Mouse (Mus musculus): ENCODE measurements around the gene Rgs9bp. TPM values are rescaled to one million over a fixed set of nuclear protein-coding genes. Genes with fewer than 3 reads are reported as not detected.
A peak's percentile ranks its signal among the peaks of the same experiment; 100 is the strongest.

The Rgs9bp gene
- under 1 TPM; 0.03 to 0.06 TPM for total RNA-seq (2021)

DNA sequence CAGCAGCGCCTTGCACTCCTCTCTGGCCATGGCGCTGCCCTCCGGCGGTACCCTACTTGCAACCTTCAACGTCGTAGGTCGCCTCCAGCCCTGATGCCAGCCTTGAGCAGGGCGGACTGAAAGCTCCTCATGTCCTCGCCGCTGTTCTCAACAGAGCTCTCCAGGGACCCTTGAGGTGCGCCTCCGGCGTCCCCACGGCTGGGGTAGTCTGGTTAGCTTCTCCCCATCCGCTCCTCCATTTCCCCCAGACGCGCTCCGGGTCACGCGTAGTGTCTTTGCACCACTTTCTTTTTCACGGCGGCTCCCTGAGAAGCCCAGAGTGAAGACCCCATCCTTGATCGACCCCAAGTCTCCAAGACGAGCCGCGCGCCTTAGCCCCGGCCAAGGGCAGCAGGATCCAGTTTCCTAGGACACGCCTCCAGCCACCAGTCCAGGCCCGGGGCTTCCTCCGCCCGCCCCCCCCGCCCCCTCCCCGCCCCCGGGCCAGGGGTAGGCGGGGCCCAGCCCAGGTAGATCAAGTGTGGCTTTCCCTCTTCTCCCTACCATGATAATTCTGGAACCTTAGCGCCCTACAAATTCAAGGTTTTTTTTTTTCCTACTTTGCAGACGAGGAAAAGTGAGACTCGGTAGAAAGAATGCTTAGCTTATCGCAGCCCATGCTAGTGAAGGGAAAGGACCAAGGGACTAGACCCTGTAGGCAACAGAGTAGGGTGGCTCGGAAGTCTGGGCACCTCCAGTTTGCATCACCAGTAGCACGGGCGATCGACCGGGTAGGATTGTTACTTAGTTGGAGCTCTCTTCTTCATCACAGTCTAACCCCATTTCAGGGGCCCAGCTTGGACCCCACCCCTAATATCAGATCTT is at the start of gene Rgs9bp:
Rgs9bp (minus strand) TSS at position 392 of the 864 bp plus-strand sequence.
- intact Hi-C loops (cut with DNase I): loop anchor here (2.0 to 10.0 kb wide), 3 partner anchors 31 to 191 kb away; partner anchors contain the start of genes Cep89, Faap24 and Pdcd5
- DNase-seq: peak; percentile 31 to 39

DNA sequence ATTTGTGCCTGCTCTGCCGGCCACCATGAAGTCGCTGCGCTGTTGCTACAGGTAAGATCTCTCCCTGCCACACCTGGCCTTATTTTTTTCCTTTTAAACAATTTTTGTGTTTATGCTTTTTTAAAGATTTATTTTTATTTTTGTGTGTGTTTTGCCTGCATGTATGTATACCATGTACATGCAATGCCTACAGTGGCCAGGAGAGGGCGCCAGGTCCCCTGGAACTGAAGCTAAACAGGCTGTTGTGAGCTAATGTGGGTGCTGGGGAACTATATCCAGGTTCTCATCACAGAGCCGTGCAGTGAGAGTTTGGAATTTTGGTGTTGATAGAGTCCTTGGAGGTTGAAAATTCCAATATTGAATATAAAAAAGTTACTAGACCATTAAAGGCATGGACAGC is 43.1 kb upstream of the Rgs9bp start:
- peak in 1 of 2 experiments; percentile 35 for DNase-seq
- intact Hi-C loops (cut with DNase I): no loop called here

DNA sequence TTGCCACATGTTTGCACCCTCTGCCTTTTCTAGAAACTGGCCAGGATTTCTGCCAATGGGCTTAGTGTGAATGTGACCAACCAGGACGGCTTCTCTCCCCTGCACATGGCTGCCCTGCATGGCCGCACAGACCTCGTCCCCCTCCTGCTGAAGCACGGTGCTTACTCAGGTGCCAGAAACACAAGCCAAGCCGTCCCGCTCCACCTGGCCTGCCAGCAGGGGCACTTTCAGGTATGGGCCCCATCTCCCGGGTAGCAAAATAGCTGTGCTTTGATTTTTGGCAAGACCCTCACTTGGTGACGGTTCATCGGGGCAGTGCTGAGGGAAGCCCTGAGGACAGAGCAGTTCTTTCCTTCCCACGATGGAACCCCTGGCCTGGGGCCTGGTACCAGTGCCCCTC is 42.0 kb upstream of the Rgs9bp start:
- no peak for DNase-seq
- intact Hi-C loops (cut with DNase I): no loop called here

DNA sequence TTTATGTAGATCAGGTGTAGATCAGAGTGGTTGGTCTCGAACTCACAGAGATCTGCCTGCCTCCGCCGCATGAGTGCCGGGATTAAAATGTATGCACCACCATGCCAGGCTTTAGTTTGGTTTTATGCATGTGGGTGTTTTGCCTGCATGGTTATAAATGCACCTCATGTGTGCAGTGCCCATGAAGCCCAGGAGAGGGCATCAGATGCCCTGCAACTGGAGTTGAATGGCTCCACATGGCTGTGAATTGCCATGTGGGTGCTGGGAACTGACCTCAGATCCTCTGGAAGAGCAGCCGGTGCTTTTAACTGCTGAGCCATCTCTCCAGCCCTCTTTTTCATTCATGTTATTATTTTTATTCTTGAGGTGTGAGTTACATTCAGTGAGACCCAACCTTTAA is 40.7 kb upstream of the Rgs9bp start:
- intact Hi-C loops (cut with DNase I): no loop called here
- DNase-seq: no peak

DNA sequence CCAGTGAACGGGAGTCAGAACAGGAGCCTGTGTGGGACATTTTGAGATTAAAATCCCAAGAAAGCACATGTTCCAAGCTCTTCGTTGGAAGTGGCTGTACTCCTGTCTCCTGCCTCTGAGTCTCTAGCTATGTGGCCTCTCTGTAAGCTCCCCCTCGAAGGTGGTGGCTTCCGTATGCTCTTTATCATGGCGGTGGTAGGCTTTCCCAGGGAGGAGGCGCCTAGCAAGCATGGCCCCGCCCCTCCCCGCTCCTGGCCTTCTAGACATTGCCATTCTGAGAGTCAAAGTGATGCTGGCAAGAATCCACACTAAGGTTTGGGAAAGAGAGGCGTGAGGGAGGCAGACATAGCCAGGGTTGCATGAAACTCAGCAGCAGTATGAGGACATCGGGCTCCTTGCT is 37.2 kb upstream of the Rgs9bp start:
- intact Hi-C loops (cut with DNase I): no loop called here
- DNase-seq: no peak

DNA sequence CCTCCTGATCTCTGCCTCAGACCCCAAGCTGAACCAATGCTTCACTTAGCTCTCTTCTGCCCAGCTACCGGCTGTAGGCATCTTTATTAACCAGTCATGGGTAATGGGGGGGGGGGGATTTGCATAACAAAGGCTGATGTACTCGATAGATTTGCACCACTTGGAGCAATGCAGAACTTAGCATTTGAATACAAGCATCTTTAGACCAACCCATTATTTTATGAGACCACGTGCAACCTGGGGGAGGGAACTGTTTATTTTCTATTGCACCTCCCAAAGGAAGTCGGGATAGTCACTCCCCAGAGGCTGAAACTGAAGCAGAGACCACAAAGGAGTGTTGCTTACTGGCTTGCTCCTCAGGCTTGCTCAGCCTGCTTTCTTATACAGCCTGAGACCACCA is 32.1 kb upstream of the Rgs9bp start:
- no peak for DNase-seq
- intact Hi-C loops (cut with DNase I): no loop called here

DNA sequence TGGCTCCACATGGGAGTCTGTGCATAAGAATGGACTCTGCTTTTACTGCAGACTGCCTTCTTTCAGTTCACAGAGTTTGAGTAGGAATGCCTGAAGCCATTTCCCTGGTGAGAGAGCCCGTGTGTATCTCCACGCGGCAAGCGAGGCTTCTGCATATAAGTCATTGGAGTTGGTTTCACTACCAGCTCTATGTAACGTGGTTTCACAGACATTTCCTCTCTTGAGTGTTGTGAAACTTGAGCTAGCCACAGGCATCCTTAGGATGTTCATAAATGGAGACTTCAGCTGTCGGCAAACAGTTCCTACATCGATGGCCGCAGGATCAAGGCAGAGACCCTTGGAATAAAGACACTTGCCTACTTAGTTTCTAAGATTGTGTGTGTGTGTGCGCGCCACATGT is 23.9 kb upstream of the Rgs9bp start:
- DNase-seq: no peak
- intact Hi-C loops (cut with DNase I): no loop called here

DNA sequence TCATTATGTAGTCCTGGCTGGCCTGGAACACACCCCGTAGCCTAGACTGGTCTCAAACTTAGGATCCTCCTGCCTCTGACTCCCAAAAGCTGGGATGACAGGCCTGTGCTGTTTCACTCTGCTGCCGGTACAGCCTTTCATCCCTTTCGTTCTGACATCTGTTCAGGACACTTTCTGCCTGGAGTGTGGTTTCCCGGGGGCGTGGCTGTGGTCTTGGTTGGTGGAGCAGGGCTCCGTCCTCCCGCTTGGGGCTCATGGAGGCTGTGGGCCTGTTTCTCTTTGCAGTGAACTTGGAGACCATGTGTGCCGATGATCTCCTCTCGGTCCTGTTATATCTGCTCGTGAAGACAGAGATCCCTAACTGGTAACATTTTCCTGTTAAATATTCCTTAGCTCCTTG is 21.4 kb upstream of the Rgs9bp start:
- intact Hi-C loops (cut with DNase I): no loop called here
- no peak for DNase-seq

DNA sequence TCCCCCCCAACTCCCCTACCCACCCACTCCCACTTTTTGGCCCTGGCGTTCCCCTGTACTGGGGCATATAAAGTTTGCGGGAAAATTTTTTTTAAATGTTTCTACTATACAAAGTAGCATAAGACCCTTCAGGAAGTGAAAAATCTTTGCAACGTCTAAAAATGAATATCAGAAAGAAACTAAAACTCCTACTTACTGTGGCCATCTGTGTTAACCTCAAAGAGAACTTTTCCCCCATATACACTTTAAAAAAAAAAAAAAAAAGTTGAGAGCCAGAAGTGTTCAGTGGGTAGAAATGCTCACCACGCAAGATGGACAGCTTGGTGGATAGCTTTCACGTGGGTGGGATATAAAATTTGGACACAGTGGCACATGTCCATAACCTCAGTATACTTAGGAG is 17.4 kb upstream of the Rgs9bp start:
- DNase-seq: no peak
- intact Hi-C loops (cut with DNase I): no loop called here

DNA sequence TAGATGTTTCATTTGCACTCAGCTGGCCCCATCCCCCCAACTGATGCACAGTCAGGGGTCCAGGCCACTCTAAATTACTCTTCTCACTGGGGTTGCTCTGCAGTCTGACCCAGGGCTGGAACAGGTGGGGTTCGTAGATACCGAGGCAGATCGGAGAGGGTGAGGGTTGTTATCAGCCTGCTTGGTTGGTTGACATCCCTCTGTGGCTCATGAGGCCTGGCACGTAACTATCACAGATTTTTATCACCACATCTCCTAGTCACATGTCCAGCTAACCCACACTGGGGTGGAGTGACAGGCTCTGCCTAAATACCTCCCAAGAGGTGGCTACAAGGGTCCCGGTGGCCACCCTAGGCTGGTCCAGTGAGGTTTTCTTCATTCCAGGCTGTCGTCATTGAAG is 15.7 kb upstream of the Rgs9bp start:
- DNase-seq: no peak
- intact Hi-C loops (cut with DNase I): no loop called here

DNA sequence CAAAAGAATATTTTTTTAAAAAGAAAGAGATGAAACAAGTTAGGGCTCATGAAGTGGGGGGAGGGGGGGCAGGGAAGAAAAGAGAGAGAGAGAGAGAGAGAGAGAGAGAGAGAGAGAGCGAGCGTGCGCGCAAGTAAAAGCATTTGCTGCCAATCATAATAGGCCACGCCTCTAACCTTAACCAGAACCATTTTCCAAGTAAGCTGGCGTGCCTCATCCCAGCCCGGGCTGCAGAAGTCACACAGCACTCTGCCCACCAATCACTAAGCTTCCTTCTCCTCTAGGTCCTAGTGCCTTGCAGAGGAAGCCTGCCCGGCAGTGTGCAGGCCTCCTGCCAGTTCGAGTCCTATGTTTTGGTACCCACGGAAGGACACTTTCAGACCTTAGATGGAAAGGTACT is 14.6 kb upstream of the Rgs9bp start:
- DNase-seq: no peak
- intact Hi-C loops (cut with DNase I): no loop called here

DNA sequence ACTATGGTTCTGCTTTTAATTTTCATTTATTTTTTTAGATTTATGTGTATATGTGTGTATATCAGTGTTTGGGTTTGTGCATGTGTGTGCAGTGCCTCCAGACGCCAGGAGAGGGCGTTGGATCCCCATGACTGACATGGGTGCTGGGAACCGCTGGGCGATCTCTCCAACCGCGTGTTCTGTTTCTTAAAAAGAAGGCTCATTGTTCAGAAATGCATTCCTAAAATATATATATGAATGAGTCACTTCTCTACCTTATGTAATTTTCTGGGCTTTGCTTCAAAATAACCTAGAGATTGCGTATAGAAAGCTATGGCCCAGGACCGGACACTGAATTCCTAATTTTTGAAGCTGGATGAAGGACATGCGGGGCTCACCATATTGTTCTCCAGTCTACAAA is 14.1 kb upstream of the Rgs9bp start:
- no peak for DNase-seq
- intact Hi-C loops (cut with DNase I): no loop called here

DNA sequence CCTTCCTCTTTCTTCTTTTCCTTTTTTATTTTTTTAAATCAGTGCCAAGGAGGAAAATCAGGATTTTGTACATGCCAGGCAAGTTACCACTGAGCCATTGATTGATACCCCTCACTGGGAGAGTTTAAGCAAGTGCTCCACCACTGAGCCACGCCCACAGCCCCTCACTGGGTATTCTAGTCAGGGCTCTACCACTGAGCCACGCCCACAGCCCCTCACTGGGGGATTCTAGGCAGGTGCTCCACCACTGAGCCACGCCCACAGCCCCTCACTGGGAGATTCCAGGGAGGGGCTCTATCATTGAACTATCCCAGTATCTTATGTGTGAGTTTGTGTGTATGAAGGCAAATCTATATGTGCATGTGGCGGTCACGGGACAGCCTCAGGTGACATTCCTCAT is 8.9 kb upstream of the Rgs9bp start:
- intact Hi-C loops (cut with DNase I): no loop called here
- DNase-seq: no peak

DNA sequence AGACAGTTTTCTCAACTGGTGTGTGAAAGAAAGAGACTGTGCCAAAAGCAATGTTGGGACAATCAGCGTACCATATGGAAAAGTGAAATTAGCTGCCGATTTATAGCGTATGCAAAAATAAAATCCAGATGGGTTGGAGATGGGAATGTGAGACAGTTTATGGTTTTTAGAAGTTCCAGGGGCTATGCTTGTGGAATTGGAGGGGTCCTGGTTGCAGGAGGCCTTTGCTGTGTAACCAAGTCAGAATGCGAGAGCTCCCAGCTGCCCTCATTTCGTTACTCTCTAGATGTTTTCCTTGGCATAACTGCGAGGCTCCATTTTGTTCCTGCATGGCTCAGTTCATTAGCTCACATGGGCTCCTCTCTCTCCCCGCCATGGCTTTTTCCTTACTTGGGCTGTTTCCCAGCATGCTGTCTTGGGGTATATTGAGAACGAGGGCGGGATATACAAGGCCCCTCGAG is 5.4 kb upstream of the Rgs9bp start:
- DNase-seq: peak; percentile 6 to 7
- intact Hi-C loops (cut with DNase I): no loop called here

DNA sequence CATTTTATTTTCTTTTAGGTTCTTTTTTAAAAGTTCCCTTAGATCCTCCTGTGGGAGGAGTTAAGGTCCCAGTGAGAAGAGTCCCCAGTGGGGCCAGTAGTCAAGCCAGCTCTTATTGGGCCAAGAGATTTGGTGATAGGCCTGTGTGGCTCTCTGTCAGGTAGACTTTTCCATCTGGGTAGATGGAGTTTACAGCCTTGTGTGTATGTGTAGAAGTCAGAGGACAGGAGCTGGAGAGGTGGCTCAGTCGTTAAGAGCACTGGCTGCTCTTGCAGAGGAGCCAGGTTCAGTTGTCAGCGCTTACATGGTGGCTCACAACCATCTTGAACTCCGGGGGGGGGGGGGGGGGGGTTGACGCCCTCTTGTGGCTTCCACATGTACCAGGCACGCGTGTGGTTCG is 4.1 kb upstream of the Rgs9bp start:
- no peak for DNase-seq
- intact Hi-C loops (cut with DNase I): loop anchor here (5.0 to 10.0 kb wide), 2 partner anchors 58 to 195 kb away; partner anchors contain the start of genes Cep89, Faap24 and Pdcd5

DNA sequence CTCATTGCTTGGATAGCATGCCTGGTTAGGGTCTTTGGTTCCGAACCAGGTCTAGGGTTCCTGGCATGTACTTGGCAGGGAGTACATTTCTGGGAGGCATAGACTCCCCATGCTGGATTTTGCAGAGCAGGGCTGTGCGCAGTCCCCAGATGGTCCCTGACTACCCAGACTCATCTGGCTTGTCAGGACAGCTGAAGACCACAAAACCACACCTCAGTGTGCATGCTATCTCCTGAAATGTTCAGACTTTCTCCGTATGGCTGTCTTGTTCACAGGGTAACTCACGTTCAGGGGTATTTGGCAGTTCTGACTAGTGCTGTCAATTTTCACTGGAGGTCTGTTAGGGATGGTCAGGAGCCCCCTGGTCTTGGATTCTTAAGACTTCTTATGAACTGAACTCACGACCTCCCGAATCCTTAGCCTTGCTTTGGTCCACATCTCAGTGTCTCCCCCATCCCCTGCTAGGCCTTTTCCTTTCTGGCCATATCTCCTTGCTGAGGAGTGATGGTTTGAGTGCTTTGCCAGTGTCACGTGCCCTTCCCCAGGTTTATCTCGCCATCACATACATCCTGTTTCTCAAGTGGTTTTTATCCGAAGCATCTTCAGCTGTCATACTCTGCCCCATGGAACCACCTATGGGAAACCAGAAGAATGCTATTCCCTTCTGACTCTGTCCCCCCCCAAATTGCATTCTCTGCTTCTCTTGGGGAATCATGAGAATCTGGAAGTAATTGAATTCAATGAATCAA is 3.5 kb upstream of the Rgs9bp start:
- intact Hi-C loops (cut with DNase I): loop anchor here (5.0 to 10.0 kb wide), 2 partner anchors 58 to 194 kb away; partner anchors contain the start of genes Cep89, Faap24 and Pdcd5
- no peak for DNase-seq

DNA sequence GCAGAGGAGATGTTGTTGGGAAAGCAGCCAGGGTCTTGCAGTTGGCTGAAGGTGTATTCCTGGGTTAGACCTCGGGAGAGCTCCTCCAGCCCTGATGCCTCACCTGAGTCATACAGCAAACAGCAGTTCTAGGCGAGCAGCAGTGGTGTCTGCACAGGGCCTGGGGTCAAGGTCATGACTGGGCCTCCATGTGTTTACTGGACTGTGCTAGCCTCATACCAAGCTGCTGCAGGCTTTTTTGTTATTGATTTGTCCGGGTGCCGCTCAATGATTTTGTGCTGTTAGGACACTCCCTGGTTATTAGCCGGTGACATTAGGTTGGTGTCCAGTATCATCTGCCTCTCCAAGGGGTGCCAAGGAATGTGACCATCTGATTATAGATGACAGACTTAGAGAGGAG is 2.3 kb upstream of the Rgs9bp start:
- intact Hi-C loops (cut with DNase I): loop anchor here (2.0 to 10.0 kb wide), 3 partner anchors 33 to 193 kb away; partner anchors contain the start of genes Cep89, Faap24 and Pdcd5
- DNase-seq: no peak

DNA sequence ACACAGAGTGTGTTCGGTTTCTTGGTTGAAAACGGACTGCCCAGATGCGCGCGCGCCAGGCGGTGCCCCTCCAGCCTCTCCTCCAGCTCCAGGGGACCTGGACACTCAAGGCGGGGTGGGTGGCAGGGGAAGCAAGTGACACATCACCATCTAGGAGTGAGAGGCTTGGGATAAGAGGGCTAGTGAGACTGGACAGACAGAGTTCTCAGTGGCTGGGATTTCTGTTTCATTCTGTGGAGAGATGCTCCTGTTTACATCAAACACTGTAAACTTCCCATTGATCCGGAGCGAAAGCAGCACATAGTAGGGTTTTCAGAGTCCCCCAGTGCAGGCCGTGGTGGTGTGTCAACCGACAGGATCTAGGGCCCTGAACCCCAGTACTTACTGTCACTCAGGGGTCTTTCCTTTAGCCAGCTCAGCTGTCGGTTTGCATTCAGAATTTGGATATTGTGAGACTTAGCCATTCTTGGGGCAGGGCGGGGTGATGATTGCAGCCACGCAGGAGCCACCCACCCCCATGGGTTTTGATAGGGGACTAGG is 1.6 kb upstream of the Rgs9bp start:
- DNase-seq: no peak
- intact Hi-C loops (cut with DNase I): loop anchor here (2.0 to 10.0 kb wide), 3 partner anchors 32 to 192 kb away; partner anchors contain the start of genes Cep89, Faap24 and Pdcd5

DNA sequence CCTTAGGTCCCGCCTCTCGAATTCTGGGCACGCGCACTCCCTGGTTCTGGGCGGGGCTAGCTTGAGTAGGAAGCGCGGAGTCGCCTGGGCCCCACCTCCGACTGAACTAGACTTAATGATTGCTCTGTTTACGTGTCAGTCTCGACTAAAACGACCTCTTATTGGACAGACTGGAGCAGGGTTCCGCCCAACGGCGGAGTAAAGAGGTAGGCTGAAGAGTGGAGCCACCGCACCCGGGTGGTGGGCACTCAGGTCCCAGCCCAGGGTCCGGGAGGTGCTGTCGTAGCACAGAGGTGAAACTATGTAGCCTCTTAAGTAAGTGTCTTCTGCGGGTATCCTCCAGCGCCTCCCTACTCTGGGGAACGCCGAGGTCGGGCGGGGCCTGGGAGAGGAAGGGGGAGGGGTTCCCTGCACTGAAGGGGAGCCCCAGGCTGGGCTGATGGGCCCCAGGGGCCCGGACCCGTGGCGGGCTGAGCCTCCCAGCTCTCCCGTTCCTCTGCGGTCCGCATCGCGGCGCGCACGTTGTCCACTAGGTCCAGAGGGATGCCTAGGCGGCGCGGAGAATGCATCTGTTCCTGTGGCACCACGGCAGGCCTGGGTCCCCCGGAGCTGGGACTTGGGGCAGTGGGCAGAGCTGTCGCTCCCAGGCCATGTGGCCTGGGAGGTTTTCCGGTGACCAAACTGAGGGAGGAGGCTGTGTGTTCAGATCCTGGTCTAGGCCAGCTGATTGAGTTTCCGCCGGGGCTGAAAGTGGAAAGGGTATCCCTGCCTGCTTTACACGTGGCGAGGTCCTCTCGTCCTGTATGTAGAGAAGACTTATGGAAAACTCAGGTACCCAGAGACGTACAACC is 898 bp upstream of the Rgs9bp start, which contains the start of gene Ankrd27:
Ankrd27 (plus strand) TSS at position 190 of the 851 bp plus-strand sequence.
- DNase-seq: peak; percentile 94 to 96
- intact Hi-C loops (cut with DNase I): loop anchor here (2.0 to 10.0 kb wide), 3 partner anchors 31 to 191 kb away; partner anchors contain the start of genes Cep89, Faap24 and Pdcd5

DNA sequence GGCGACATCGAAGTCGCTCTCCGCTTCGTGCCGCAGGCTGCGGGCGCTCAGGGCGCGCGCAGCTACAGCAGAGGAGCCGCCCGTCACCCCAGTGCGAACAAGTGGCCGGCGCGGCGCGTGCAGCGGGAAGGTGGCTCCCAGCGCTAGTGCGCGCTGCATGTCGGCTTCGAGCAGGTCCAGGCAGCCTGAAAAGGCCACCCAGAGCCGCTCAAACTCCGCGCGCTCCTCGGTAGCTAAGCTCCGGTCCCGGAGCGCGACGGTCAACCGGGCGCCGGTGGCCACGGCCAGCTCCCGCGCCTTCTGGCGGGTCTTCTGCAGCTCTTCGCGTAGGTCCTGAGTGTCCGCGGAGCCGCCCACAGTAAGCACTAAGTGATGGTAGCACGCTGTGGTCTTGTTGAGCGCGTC is 594 bp downstream of the Rgs9bp start:
- peak; percentile 23 to 40 for DNase-seq
- intact Hi-C loops (cut with DNase I): loop anchor here (5.0 to 10.0 kb wide), 2 partner anchors 63 to 190 kb away; partner anchors contain the start of genes Cep89, Faap24 and Pdcd5

Measured in heart, postnatal 36 days (tissue).